Mouse (Mus musculus) G1E (cell line): ENCODE measurements around the gene Gm10073. TPM values are rescaled to one million over a fixed set of nuclear protein-coding genes. Genes with fewer than 3 reads are reported as not detected.
"Not testable (repeated sequence)": the region's sequence is repeated elsewhere in the genome, so short reads cannot be mapped to it uniquely, and the experiment has no call there.

Experiments
- ATAC-seq: 2 replicates; pipeline ENCODE4 v1.8.0; 2016; ENCODE audit warnings: mild to moderate bottlenecking; ENCODE audit not compliant: insufficient number of reproducible peaks, poor library complexity, low FRiP score, severe bottlenecking; ENCODE audit errors: extremely low read depth
- DNase-seq: peaks from one replicate; pipeline ENCODE4 v3.0.0; 2012; ENCODE audit warnings: low spot score
- H3K27me3 ChIP-seq: 2 replicates; pipeline ENCODE4 v1.6.1; 2012; ENCODE audit warnings: mild to moderate bottlenecking, low read length, inconsistent platforms; ENCODE audit not compliant: insufficient read depth
- H3K36me3 ChIP-seq: replicated peaks from 2 replicates; pipeline ENCODE3; 2012; ENCODE audit warnings: mild to moderate bottlenecking, inconsistent platforms
- H3K4me1 ChIP-seq: 2 replicates; pipeline ENCODE4 v1.6.1; 2012; ENCODE audit warnings: low read depth, low read length, inconsistent platforms, mixed read lengths; ENCODE audit not compliant: insufficient read depth
- H3K4me3 ChIP-seq: 2 replicates; pipeline ENCODE4 v1.5.1; 2012; ENCODE audit warnings: low read depth, mild to moderate bottlenecking, inconsistent platforms, low read length, moderate library complexity, mixed read lengths
- H3K9me3 ChIP-seq: replicated peaks from 2 replicates; pipeline ENCODE4 v1.6.1; 2012; ENCODE audit warnings: inconsistent platforms
- CTCF ChIP-seq: IDR thresholded peaks from 2 replicates; pipeline ENCODE4 v1.5.1; 2012; ENCODE audit warnings: low read depth, low read length, inconsistent platforms, mixed read lengths
- GATA1 ChIP-seq: IDR thresholded peaks from 2 replicates; pipeline ENCODE4 v1.6.1; 2012; ENCODE audit warnings: borderline replicate concordance, low read length, inconsistent platforms, mixed read lengths
- GATA2 ChIP-seq: IDR thresholded peaks from 2 replicates; pipeline ENCODE4 v1.6.1; 2012; ENCODE audit warnings: low read depth, low read length, inconsistent platforms, borderline replicate concordance
- POLR2AphosphoS5 ChIP-seq: IDR thresholded peaks from 2 replicates; pipeline ENCODE4 v1.6.1; 2012; ENCODE audit warnings: low read depth, low read length, inconsistent platforms; ENCODE audit not compliant: insufficient replicate concordance
- TAL1 ChIP-seq: conservative IDR thresholded peaks from 2 replicates; pipeline ENCODE4 v1.6.1; 2012; ENCODE audit warnings: low read depth, low read length, inconsistent platforms, mixed read lengths
- polyA plus RNA-seq: library from polyadenylated mRNA; stranded (reverse); fragments of >175 nt; gene quantifications from 2 replicates; pipeline ENCODE4 v1.2.3, GENCODE M21; 2012
- total RNA-seq, 2 experiments: library from RNA; stranded (forward) in 1 of 2; stranded (reverse) in 1 of 2; fragments of 200-1000 nt in 1 of 2; fragments of >200 nt in 1 of 2; fragmentation: Nextera tagmentation in 1 of 2; gene quantifications; 2 replicates each; pipeline ENCODE4 v1.2.3; 2014 to 2017

Gene Gm10073
- total RNA-seq (2014; fragmentation: Nextera tagmentation) (18.1 and 19.3 TPM in 2 replicates), total RNA-seq (2017) (169 and 296 TPM in 2 replicates), polyA plus RNA-seq (20.2 and 30.8 TPM in 2 replicates)

DNA sequence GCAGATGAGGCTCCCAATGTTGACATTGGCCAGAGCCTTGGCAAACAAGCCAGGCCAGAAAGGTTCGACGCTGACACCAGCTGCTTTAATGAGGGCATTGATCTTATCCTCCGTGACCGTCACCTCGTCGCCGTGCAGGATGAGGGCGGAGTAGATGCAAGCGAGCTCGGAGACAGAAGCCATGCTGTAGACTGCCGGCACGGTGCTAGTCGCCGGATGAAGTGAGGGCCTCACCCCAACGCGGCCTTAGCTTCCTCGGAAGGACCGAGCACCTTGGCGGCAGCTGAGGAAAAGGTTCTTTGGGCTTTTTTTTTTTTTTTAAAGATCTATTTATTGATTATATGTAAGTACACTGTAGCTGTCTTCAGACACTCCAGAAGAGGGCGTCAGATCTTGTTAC lies at the start of gene Gm10073:
Gene Gm10073, minus strand, starts transcription at position 294 of the 400 bp plus-strand sequence.
- not testable (repeated sequence) for DNase-seq, H3K4me3 ChIP-seq, H3K4me1 ChIP-seq, H3K36me3 ChIP-seq, H3K9me3 ChIP-seq, ATAC-seq, H3K27me3 ChIP-seq

DNA sequence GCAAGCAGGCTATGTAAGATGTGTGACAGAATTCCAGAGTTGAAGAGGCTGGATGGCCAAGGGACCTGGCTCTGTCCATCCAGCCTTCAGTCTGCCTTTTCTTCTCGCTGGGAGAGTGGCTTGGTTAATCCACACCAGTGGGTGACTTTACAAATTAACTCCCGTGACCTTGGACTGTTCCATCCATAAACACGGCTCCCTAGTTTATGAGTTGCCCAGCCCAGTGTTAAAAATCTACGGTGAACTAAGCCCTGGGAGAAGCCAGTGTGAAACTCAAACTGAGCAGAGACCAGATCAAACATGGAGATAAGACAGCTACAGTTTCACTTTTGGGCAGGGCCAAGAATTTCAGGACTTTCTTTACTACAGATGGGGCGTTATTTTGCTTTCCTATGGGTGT lies 49.8 kb upstream of the Gm10073 start:
- no peaks in the 10 kb centered on the region for H3K36me3 ChIP-seq
- ATAC-seq: no peak
- no peaks in the 10 kb centered on the region for H3K9me3 ChIP-seq
- no peak overlapping the region for H3K4me3 ChIP-seq
- no peaks in the 10 kb centered on the region for H3K4me1 ChIP-seq
- TF ChIP-seq GATA2 (no peak), POLR2AphosphoS5 (no peak), GATA1 (no peak), CTCF (no peak), TAL1 (no peak)
- no peak for DNase-seq
- H3K27me3 ChIP-seq: 0 out of 2 replicates have a peak, but pooled peaks cover 2% of the 10 kb centered on the region

DNA sequence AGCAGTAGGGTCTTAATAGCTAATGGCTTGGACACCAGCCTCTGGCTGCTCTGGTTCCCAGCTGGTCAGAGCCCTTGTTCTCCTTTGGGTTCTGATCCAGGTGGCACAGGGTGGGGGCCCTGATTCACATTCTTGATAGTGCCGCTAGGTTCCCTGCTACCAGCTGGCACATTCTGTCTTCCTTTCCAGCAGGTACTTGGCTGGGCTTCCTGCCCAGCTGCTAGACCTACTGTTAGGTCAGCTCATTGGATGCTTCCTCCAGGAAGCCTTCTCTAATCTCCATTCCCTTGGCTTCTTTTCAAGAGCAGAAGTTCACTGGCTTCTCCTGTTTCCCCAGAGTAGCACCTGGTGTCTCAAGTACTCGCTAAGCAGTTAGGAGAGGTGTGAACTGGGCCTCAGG lies 47.2 kb upstream of the Gm10073 start:
- H3K9me3 ChIP-seq: no peaks in the 10 kb centered on the region
- no peaks in the 10 kb centered on the region for H3K36me3 ChIP-seq
- no peak overlapping the region for H3K4me3 ChIP-seq
- H3K4me1 ChIP-seq: no peaks in the 10 kb centered on the region
- H3K27me3 ChIP-seq: no peaks in the 10 kb centered on the region; the same call in 1 of the 2 replicates
- no peak for DNase-seq
- no peak for ATAC-seq
- TF ChIP-seq TAL1 (no peak), GATA2 (no peak), CTCF (no peak), POLR2AphosphoS5 (no peak), GATA1 (no peak)

DNA sequence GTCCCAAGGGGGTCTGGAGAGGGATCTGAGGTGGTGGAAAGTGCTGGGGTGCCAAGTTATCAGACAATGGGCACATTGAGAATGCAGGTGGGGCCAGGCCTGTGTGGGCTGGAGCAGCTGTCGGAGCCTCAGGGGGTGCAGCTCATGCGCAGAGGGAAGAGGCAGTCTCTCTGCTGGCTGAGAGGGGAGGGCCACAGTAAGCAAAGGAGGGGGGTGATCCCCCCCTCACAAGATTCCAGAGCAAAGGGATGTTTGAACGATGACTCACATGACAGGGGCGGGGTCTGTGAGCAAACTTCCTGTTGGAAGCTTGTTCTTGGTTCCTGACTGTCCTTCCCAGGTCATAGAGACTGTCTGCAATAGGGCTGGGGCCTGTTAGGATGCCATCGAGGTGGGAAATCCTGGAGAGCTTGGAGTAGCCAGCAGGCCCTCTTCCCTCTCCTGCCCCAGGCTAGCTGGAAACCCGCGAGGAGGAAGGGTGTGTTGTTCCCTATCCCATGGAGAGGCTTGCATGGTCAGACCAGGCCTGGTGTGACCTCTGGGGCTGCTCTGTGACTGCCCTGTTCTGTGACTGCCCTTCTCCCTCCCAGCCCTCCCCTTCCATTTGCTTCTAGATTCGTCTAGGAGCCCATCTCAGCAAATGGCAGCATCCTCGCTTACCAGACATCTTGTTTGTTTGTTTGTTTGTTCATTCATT lies 46.4 kb upstream of the Gm10073 start:
- no peaks in the 10 kb centered on the region for H3K4me1 ChIP-seq
- TF ChIP-seq CTCF (no peak), POLR2AphosphoS5 (no peak), GATA2 (no peak), TAL1 (no peak), GATA1 (no peak)
- no peaks in the 10 kb centered on the region for H3K9me3 ChIP-seq
- H3K36me3 ChIP-seq: no peaks in the 10 kb centered on the region
- ATAC-seq (no peak), DNase-seq (no peak)
- no peak overlapping the region for H3K4me3 ChIP-seq
- peaks cover 1% of the 10 kb centered on the region; the same call in 1 of the 2 replicates for H3K27me3 ChIP-seq

DNA sequence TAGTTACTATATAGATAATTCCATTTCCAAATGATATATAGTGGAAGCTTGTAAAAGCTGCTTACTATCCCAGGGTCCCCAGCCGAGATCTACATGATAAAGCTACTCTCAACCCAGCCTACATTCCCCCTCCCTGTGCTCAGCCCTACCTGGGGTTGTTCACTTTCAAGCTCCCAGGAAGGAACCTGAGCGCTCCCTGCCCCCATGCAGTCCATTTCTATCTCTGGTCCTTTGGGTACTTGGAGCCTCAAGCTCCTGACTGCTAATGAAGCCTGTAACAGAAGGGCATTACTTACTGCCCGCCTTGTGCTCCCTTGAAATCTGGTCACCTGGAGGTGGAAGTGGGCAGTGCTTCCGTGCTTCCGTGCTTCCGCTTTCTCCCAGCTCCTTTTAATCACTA lies 45.1 kb upstream of the Gm10073 start:
- no peaks in the 10 kb centered on the region for H3K36me3 ChIP-seq
- H3K9me3 ChIP-seq: no peaks in the 10 kb centered on the region
- ATAC-seq: no peak
- no peak for TF ChIP-seq POLR2AphosphoS5
- TF ChIP-seq TAL1: no peak
- TF ChIP-seq GATA2: no peak
- no peak for TF ChIP-seq GATA1
- TF ChIP-seq CTCF: no peak
- H3K4me3 ChIP-seq: no peak overlapping the region
- no peak for DNase-seq
- no peaks in the 10 kb centered on the region for H3K4me1 ChIP-seq
- peaks cover 2% of the 10 kb centered on the region; the same call in 1 of the 2 replicates for H3K27me3 ChIP-seq

DNA sequence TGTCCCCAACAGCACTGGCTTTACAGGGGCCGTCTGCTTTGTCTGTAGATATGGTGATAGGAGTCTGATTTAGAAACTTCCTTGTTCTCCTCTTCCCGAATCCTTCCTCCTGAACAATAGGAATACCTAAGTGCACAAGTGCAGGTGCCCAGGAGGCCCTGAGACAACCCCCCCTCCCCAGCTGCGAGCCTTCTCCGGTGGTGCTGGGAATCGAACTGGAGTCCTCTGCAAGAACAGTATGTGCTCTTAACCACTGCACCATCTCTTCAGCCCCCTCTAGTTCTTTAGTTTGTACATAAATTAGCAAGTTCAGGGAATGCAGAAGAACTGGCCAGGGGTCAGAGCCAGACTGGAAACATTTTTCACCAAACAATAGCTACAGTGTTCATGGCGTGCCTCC lies 44.6 kb upstream of the Gm10073 start:
- Histone ChIP-seq H3K4me3 (no peak overlapping the region), H3K4me1 (no peaks in the 10 kb centered on the region), H3K36me3 (no peaks in the 10 kb centered on the region), H3K9me3 (no peaks in the 10 kb centered on the region), H3K27me3 (peaks cover 2% of the 10 kb centered on the region; the same call in 1 of the 2 replicates)
- no peak for DNase-seq
- ATAC-seq: no peak
- no peak for TF ChIP-seq GATA2
- TF ChIP-seq CTCF: no peak
- no peak for TF ChIP-seq POLR2AphosphoS5
- TF ChIP-seq GATA1: no peak
- TF ChIP-seq TAL1: no peak
